Mouse (Mus musculus) kidney, adult 10 weeks (tissue): ENCODE data around the gene Ddx39b. TPM values are rescaled to one million over a fixed set of nuclear protein-coding genes. Genes with fewer than 3 reads are reported as not detected.

Experiments used
- polyA plus RNA-seq: library from polyadenylated mRNA; stranded (reverse); fragments of 350-450 nt; fragmentation: Illumina TruSeq; extraction: RNeasy Lipid Tissue Mini Kit (QIAGEN cat#74804); gene quantifications from one replicate; pipeline ENCODE4 v1.2.3, GENCODE M21; 2014; ENCODE audit warnings: low read depth, low replicate concordance

The Ddx39b gene
- polyA plus RNA-seq = 4.9 TPM

DNA sequence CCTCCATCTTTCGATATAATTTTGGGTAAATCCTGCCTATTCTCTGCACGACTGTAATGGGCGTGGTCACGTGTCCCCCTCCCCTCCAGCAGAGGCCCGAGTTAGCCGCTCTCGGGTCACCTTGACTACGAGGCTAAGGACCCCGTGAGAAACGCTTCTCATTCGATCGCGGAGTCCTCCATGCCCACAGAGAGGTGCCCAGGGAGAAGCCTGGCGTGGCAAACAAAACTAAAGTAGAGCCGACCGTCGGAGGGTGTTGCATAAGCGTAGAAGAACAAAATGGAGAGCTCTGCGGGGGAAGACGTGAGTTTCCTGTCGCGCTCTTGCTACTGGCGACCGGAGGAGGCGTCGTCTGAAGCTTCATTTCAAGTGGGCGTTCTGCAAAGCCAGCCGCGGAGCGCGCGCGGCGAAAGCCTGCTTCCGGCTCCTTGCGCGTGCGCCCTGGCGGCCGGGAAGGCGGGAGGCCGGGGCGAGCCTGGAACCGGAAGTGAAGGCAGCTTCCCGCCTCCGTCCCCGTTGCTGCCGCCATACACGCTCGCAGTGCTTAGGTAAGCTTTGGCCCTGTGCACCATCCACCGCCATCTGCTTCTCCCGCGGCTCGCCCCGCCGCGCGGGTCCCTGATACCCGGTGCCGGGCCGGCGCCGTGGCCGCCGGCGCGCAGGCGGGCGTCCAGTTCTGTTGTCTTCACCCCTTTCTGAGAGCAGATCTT lies at the start of gene Ddx39b:
Gene Ddx39b (plus strand): TSS at position 442 of the 710 bp plus-strand sequence.

DNA sequence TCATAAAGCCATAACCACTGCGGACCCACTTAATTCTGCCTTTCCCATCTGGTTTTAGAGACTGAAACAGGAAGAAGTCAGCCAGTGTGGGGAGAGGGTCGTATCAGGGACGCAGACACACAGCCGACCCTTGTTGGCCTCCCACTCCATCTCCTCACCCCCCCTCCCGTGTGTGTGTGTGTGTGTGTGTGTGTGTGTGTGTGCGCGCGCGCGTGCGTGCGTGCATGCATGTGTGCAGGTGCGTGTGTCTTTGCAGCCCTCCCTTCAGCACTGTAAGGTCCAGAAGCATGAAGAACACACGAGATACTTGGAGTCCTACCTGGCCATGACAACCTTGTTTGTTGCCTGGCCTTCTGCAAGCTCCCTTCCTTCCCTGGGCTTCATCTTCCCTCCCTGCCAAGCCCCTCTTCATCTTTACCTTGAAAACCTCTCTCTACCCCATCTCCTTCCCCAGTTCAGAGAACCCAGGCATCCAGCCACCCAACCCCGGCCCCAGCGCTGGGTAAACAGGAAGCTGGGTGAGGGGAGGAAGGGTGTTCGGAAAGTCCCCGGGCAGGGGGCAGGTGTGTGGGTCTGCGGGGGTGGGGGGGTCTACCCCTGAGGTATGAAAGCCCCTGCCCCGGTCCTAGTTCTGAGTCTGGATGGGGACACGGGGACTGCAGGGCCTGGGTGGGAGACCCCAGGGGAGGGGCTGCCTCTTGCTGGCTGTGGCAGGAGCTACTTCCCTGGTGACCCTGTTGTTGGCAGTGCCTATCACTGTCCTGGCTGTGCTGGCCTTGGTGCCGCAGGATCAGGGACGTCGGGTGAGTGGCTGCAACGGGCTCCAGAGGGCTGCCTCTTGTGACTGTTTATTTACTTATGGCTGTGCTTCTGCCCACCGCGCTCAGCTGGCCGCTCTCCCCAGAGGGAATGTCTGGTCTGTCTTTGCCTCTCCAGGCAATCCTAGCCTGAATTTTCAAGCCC lies 47.4 kb upstream of the Ddx39b start, which contains the start of gene Ltb:
Gene Ltb (plus strand): TSS at position 559 of the 963 bp plus-strand sequence.

DNA sequence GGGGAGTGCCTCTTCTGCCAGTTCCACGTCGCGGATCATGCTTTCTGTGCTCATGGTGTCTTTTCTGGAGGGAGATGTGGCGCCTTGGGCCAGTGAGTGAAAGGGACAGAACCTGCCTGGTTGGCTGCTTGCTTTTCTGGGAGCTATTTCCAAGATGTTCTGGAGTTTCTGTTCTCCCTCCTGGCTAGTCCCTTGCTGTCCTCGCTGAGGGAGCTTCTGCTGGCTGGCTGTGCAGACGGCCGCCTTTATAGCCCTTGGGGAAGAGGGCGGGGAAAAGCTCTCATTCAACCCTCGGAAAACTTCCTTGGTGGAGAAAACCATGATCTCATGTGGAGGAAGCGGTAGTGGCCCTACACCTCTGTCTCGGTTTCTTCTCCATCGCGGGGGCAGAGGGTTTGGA lies 39.8 kb upstream of the Ddx39b start, which contains the start of gene Tnf:
Gene Tnf (minus strand): TSS at position 221 of the 400 bp plus-strand sequence.

DNA sequence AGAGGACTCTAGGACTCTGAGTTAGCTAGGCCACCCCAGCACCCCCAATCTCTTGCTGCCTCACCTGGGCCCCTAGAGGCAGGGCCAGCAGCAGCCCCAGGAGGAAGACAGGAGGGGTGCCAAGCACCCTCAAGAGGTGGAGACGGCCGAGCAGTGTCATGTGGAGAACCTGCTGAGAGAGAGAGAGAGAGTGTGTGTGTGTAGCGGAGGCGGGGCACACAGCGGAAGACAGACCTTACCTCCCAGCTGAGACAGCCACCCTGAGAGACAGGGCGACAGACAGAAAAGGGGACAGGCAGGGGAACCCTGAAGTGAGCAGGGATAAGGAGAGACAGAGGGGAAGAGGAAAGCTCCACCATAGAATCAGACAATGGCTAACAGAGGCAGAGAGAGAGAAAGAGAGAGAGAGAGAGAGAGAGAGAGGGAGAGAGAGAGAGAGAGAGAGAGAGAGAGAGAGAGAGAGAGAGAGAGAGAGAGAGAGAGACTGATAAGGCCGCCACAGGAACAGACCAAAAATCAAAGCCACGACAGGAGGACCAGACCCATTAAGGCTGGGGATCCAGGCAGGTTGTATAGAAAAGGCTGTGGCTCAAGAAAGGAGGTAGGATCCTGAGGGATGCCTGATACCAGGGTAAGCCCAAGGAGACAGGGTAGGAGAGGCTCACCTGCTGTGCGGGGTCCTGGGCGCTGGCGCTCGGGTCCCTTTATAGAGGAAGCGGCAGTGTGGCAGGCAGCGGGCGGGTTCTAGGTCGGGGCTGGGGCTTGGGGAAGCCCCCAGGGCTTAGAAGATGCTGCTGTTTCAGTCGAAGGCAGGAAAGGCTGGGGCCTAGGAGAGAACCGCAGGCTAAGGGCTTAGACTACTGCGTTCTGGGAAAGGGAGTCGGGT lies 36.8 kb upstream of the Ddx39b start, which contains the start of gene Lta:
Gene Lta (minus strand): TSS at position 858 of the 886 bp plus-strand sequence.

DNA sequence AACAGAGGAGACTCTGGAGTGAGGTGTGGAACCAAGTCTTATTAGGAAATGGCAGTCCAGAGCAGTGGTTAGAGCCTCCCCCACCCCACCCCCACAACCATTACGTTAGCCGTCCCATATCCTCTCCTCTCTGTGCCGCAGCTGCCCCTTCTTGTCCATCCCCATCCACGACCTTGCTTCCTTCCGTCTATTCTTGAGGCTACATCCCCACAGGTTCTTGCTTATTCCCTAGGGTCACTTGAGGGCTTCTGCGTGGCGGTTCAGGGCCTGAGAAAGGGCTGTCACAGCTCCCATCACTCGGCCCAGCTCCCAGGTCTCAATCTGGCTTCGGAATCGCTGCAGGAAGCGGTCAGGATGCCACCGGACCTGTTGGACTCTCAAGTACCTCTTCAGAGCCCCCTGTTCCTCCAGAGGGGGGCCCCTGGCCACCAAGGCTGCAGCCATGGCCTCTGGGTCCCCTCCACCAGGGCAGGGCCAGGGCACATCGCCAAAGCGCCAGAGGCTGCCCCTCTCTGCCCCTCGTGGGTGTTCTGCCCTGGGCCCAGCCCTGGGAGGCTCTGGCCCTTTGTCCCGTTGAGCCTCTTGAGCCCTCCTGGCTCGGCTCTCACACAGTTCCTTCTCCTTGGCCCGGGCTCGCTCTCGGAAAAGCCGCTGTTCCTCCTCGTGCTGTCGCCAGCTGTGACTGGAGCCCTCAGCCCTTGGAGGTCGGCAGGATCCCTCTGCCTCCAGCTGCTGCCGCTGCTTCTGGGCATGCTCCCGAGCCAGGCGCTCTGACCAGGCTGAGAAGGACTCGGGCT lies 21.2 kb upstream of the Ddx39b start, which contains the start of gene Gm16181:
Gene Gm16181 (plus strand): TSS at position 679 of the 797 bp plus-strand sequence.

DNA sequence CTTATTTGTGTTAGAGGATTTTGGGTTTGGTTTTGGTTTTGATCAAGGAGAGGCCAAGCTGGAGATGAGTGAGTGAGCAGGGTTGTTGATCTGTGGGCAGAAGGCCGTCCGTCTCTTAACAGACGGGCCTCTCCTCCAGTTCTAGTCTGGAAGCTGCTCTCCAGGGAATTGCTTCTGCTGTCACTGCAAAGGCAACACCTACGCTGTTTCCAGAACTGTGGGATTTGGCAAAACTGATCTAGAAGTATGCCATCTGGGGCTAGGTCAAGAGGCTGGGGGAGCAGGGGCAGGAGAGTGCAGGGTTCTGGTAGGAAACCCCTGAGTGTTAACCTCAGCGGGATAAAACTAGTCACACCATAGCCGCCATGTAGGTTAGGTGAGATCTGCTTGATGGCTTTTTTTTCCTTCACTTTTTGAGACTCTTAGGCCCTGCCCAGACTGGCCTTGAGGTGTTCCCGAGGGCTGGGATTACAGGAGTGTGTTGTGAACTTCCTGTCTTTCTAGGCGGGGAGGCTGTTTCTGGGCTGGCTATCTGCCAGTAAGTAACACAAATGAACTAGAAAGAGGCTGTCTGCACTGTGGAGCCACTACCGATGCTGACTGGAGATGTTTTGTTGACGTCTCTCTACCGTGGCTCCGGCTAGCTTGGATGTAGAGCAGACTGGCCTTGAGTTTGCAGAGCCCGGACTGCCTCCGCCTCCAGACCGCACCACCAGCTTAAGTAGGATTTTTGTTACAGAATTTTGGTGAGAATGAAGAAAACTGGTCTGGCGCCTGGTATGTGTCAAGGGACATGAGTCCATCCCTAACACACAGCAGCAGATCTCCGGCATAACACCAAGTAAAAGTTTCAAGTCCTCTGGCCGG lies 8.2 kb upstream of the Ddx39b start, which contains the start of gene Atp6v1g2:
Gene Atp6v1g2 (plus strand): TSS at position 547 of the 867 bp plus-strand sequence.

DNA sequence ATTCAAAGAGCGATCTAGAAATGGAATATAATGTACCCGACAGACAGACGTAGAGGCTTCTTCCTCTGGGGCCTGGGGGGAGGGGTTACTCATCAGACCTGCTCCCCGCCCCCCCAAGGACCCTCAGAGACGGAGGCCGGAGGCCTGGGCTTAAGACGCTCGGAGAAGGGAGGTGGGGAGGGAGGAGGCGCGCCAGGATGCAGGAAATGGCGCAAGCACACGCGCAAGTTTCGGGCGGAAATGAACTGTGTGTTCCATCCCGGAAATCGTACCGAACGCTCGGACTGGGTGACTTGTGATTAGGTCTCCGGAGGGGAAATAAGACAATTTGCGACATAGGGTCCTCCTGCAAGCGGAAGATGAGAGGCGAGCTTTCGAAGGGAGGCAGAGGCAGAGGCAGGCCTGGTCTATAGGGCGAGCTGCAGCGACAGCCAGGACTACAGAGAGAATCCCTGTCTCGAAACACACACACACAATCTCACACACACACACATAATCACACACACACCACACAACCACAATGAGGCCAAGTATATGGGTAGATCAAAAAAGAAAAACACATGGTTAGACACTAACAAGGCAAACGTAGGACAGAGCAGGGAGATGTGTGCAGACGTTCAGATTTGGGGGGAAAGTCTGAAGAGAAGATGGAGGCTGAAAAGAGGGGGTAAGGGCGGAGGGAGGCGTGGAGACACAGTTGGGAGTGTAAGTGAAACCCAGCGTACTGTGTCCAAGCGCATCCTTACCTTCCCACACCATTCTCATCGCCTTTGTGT lies 5.7 kb upstream of the Ddx39b start, which contains the start of gene Nfkbil1:
Gene Nfkbil1 (minus strand): TSS at position 179 of the 776 bp plus-strand sequence.

DNA sequence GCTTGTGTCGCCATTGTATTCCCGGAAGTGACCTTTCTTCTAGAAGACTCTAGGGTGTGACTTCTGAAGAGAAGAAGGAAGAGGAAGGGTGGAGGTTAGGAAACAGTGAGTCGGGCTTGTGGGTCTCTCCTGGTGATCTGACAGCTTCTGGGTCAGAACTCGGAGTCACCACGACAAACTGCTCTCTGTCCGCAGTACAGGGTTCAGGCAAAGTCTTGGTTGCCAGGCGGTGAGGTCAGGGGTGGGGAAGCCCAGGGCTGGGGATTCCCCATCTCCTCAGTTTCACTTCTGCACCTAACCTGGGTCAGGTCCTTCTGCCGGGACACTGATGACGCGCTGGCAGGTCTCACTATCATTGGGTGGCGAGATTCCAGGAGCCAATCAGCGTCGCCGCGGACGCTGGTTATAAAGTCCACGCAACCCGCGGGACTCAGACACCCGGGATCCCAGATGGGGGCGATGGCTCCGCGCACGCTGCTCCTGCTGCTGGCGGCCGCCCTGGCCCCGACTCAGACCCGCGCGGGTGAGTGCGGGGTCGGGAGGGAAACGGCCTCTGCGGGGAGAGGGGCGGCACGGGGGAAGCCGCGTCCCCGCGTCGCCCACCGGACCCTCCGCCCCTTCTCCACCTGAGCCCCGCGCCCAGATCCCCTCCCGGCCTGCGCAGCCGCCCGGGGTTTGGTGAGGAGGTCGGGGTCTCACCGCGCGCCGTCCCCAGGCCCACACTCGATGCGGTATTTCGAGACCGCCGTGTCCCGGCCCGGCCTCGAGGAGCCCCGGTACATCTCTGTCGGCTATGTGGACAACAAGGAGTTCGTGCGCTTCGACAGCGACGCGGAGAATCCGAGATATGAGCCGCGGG lies 21.3 kb downstream of the Ddx39b start, which contains the start of gene H2-D1:
Gene H2-D1 (plus strand): TSS at position 67 of the 859 bp plus-strand sequence.

Other genes with a start within 250 kb of the Ddx39b start
- 5.7 TPM for gene Vars, start 240.8 kb upstream of the Ddx39b start, polyA plus RNA-seq
- not detected for gene Vwa7, start 225.2 kb upstream of the Ddx39b start, polyA plus RNA-seq
- not detected for gene Sapcd1, start 213.7 kb upstream of the Ddx39b start, polyA plus RNA-seq
- 1.1 TPM for gene Msh5, start 195.0 kb upstream of the Ddx39b start, polyA plus RNA-seq
- gene Clic1, start 191.8 kb upstream of the Ddx39b start, polyA plus RNA-seq = 25.4 TPM
- 0.97 TPM for gene Ddah2, start 182.7 kb upstream of the Ddx39b start, polyA plus RNA-seq
- not detected for gene Ly6g6c, start 176.4 kb upstream of the Ddx39b start, polyA plus RNA-seq
- 1.1 TPM for gene Mpig6b, start 175.6 kb upstream of the Ddx39b start, polyA plus RNA-seq
- not detected for gene Ly6g6e, start 164.8 kb upstream of the Ddx39b start, polyA plus RNA-seq
- gene Ly6g6d, start 163.7 kb upstream of the Ddx39b start, polyA plus RNA-seq = not detected
- gene Ly6g6f, start 156.1 kb upstream of the Ddx39b start, polyA plus RNA-seq = not detected
- 7.6 TPM for gene Abhd16a, start 152.5 kb upstream of the Ddx39b start, polyA plus RNA-seq
- not detected for gene Ly6g5c, start 133.5 kb upstream of the Ddx39b start, polyA plus RNA-seq
- gene Ly6g5b, start 126.3 kb upstream of the Ddx39b start, polyA plus RNA-seq = not detected
- gene Gpank1, start 120.3 kb upstream of the Ddx39b start, polyA plus RNA-seq = 0.85 TPM
- 187 TPM for gene Csnk2b, start 119.7 kb upstream of the Ddx39b start, polyA plus RNA-seq
- 0.53 TPM for gene D17H6S53E, start 115.4 kb upstream of the Ddx39b start, polyA plus RNA-seq
- 4.8 TPM for gene Apom, start 109.7 kb upstream of the Ddx39b start, polyA plus RNA-seq
- gene Bag6, start 106.6 kb upstream of the Ddx39b start, polyA plus RNA-seq = 3.9 TPM
- gene Prrc2a, start 76.8 kb upstream of the Ddx39b start, polyA plus RNA-seq = 2.1 TPM
- 2.3 TPM for gene Aif1, start 65.7 kb upstream of the Ddx39b start, polyA plus RNA-seq
- gene Lst1, start 53.3 kb upstream of the Ddx39b start, polyA plus RNA-seq = not detected
- gene Ltb, start 47.3 kb upstream of the Ddx39b start, polyA plus RNA-seq = not detected
- not detected for gene Tnf, start 39.7 kb upstream of the Ddx39b start, polyA plus RNA-seq
- not detected for gene Lta, start 36.4 kb upstream of the Ddx39b start, polyA plus RNA-seq
- not detected for gene Gm16181, start 20.9 kb upstream of the Ddx39b start, polyA plus RNA-seq
- 5.2 TPM for gene Atp6v1g2, start 8.1 kb upstream of the Ddx39b start, polyA plus RNA-seq
- not detected for gene Nfkbil1, start 6.0 kb upstream of the Ddx39b start, polyA plus RNA-seq
- gene H2-D1, start 21.0 kb downstream of the Ddx39b start, polyA plus RNA-seq = 26.4 TPM
- 0.28 TPM for gene H2-Q1, start 78.7 kb downstream of the Ddx39b start, polyA plus RNA-seq
- gene H2-Q2, start 100.5 kb downstream of the Ddx39b start, polyA plus RNA-seq = 4.2 TPM
- gene H2-Q4, start 137.9 kb downstream of the Ddx39b start, polyA plus RNA-seq = 13.7 TPM
- gene H2-Q6, start 183.1 kb downstream of the Ddx39b start, polyA plus RNA-seq = 21.9 TPM
- 4.7 TPM for gene H2-Q7, start 197.4 kb downstream of the Ddx39b start, polyA plus RNA-seq
- gene H2-Q10, start 228.3 kb downstream of the Ddx39b start, polyA plus RNA-seq = 0.44 TPM